Mouse (Mus musculus): ENCODE data around the gene Lrfn2.
A peak's percentile ranks its signal among the peaks of the same experiment; 100 is the strongest.

Gene Lrfn2

GRCm38 (mm10) chr17:49033686-49034250 lies 101.6 kb downstream of the Lrfn2 start:
- DNase-seq (ENCODE audit: low spot score in 2 of 2), result no peak

GRCm38 (mm10) chr17:49035052-49035451 lies 102.9 kb downstream of the Lrfn2 start:
- DNase-seq (ENCODE audit: low spot score in 2 of 2), result no peak

GRCm38 (mm10) chr17:49037163-49037950 lies 105.2 kb downstream of the Lrfn2 start:
- no peak for DNase-seq (ENCODE audit: low spot score in 2 of 2)

- no peak for DNase-seq (ENCODE audit: low spot score in 2 of 2)
Observed at GRCm38 (mm10) chr17:49043806-49044640, 111.8 kb downstream of the Lrfn2 start.

- DNase-seq (ENCODE audit: low spot score in 2 of 2), result no peak
Observed at GRCm38 (mm10) chr17:49047921-49048320, 115.7 kb downstream of the Lrfn2 start.

GRCm38 (mm10) chr17:49051231-49051630 lies 119.1 kb downstream of the Lrfn2 start:
- DNase-seq (ENCODE audit: low spot score in 2 of 2), result no peak

GRCm38 (mm10) chr17:49061141-49061540 lies 129.0 kb downstream of the Lrfn2 start:
- peak; percentile 49 to 66 for DNase-seq (ENCODE audit: low spot score in 2 of 2)

DNA sequence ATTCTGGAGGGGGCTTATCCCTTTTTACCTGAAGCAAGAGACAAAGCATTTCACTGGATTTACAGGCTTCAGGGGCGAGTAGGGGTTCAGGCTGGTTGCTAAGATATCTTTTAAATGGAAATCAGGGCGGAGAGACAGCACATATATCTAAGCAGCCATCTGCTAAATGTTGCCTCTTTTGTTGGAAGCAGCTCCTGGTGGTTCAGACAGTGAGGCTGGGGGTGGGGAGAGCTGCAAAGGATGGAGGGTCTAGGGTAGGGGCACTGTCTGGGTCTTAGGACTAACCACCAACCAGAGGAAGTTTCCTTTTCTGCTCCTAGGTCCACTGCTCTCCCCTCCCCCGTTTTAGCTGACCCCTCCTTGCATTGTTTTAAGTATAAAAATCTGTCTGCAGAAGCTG lies 131.6 kb downstream of the Lrfn2 start:
- peak in 1 of 2 experiments; percentile 40 for DNase-seq (ENCODE audit: low spot score in 2 of 2)

DNA sequence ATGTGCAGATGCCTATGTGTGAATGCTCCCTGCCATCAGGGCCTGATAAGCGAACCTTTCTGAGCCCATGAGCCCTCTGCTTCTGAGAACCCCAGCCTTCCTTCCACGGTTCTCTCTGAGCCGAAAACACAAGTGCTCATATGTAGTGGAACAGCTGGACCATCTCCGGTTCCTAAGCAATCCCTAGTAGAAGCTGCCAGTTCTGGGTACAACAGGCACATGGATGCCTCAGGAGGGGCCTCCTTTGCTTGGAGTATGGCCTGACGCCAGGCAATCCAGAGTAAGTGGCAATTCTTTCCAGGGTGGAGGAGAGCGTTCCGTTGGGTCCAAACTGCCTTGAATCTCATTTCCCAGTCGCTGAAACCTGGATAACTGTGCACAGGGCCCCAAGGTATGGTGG lies 132.3 kb downstream of the Lrfn2 start:
- peak; percentile 43 to 54 for DNase-seq (ENCODE audit: low spot score in 2 of 2)

GRCm38 (mm10) chr17:49065050-49065449 lies 132.9 kb downstream of the Lrfn2 start:
- DNase-seq (ENCODE audit: low spot score in 2 of 2), result no peak

DNA sequence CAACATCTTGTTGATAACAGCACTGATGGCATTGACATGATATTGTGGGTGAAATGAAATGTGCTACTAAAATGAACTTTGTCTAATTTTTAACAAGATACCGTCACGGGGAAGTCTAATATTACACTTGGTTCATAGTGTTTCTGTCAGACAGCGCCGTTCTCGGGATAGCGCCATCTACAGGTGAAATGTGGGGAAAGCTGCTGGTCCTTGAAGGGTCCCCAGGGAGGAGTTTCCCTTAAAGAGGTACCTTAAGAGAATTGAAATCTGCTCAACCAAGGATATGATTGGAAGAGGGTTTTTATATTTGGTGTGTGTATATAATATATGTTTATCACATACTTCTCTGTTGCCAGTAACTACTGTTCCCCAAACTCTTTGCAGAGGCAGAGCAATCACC lies 134.6 kb downstream of the Lrfn2 start:
- no peak for DNase-seq (ENCODE audit: low spot score in 2 of 2)

DNA sequence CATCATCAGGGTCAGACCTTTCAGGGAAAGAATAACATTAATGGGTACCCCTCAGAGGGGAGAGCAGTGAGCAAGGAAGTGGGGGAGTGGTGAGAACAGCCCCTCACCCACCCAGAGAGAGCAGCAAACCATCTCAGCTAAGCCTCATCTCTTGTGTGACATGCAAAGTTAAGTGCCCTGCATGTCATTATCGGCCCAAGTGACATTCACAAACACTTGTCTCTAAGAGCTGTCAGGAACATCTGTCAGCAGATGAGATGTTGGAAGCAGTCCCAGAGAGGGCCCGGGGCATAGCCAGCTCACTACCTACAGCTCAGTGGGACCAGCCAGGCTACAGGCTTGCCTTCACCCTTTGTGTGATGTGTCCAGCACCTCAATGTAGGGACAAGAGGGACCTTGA lies 146.0 kb downstream of the Lrfn2 start:
- DNase-seq (ENCODE audit: low spot score in 2 of 2), result no peak

DNA sequence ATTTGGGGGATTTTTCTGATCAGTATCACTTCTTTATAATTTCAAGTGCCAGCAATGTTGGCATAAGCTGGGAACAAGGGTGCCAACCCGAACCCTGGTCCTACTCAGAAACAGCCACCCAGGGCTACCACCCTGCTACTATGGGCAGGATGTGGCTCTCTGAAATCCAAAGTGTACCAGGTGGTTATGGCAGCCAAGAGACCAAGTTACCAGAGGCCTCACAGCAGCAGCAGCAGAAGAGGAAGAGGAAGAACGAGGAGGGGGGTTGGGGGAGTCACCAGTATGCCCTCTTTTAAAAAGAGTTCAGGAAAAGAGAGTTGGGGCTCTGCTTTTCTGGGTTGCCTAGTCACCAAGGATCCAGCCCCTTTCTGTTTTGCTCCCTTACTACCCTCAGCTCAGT lies 147.5 kb downstream of the Lrfn2 start:
- no peak for DNase-seq (ENCODE audit: low spot score in 2 of 2)

GRCm38 (mm10) chr17:49083594-49084380 lies 151.6 kb downstream of the Lrfn2 start:
- peak; percentile 86 to 88 for DNase-seq (ENCODE audit: low spot score in 2 of 2)

GRCm38 (mm10) chr17:49085111-49085510 lies 152.9 kb downstream of the Lrfn2 start:
- peak; percentile 72 to 80 for DNase-seq (ENCODE audit: low spot score in 2 of 2)

- no peak for DNase-seq (ENCODE audit: low spot score in 2 of 2)
Observed at GRCm38 (mm10) chr17:49096781-49097544, 164.8 kb downstream of the Lrfn2 start.

- no peak for DNase-seq (ENCODE audit: low spot score in 2 of 2)
Observed at GRCm38 (mm10) chr17:49111399-49111798, 179.2 kb downstream of the Lrfn2 start.

GRCm38 (mm10) chr17:49111911-49112310 lies 179.7 kb downstream of the Lrfn2 start:
- DNase-seq (ENCODE audit: low spot score in 2 of 2), result peak; percentile 41 to 50

GRCm38 (mm10) chr17:49113336-49113735 lies 181.2 kb downstream of the Lrfn2 start:
- DNase-seq (ENCODE audit: low spot score in 2 of 2), result no peak

- no peak for DNase-seq (ENCODE audit: low spot score in 2 of 2)
Observed at GRCm38 (mm10) chr17:49124166-49124565, 192.0 kb downstream of the Lrfn2 start.

DNA sequence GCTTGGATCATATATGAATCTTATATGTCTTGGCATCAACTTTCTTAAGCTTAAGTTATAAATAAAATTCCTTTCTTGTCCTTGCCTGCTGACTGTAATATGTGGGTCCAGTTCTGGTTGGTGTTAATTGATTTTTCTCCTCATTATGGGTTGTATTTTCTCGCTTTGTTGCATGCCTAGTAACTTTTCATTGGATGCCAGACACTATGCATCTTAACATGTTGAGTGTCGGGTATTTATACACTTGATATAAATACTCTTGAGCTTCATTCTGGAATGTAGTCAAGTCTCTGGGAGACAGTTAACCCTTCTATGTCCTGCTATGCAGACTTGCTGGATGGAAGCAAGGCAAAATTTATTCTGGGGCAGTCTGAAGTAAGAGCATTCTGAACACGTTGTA lies 192.5 kb downstream of the Lrfn2 start:
- DNase-seq (ENCODE audit: low spot score in 2 of 2), result no peak

All from right cerebral cortex, adult 2 months (tissue).